Mouse (Mus musculus) cortical plate, adult 2 months (tissue): Measurements from ENCODE around the gene C2cd2l. TPM values are rescaled to one million over a fixed set of nuclear protein-coding genes. Genes with fewer than 3 reads are reported as not detected.
"Not testable (repeated sequence)": the region's sequence is repeated elsewhere in the genome, so short reads cannot be mapped to it uniquely, and the experiment has no call there.

Experiments
- H3K27ac ChIP-seq: fragments of 200-500 bp; 2 replicates; pipeline ENCODE4 v1.5.1; 2012; ENCODE audit warnings: low read length, control low read depth, inconsistent platforms; ENCODE audit not compliant: insufficient read depth
- H3K4me1 ChIP-seq: fragments of 200-500 bp; 2 replicates; pipeline ENCODE4 v1.6.1; 2011; ENCODE audit warnings: low read length; ENCODE audit not compliant: control insufficient read depth, insufficient read depth
- H3K4me3 ChIP-seq: fragments of 200-500 bp; 2 replicates; pipeline ENCODE4 v1.5.1; 2011; ENCODE audit warnings: mild to moderate bottlenecking, low read length, control low read depth; ENCODE audit not compliant: insufficient read depth
- CTCF ChIP-seq: fragments of 200-500 bp; IDR thresholded peaks from 2 replicates; pipeline ENCODE4 v1.5.1; 2011; ENCODE audit warnings: mild to moderate bottlenecking, control low read depth, low read length; ENCODE audit not compliant: insufficient read depth; ENCODE audit errors: extremely low read depth
- POLR2A ChIP-seq: fragments of 200-500 bp; IDR thresholded peaks from 2 replicates; pipeline ENCODE4 v1.6.1; 2011; ENCODE audit warnings: mild to moderate bottlenecking, low read length, control low read depth; ENCODE audit not compliant: insufficient read depth; ENCODE audit errors: extremely low read depth
- polyA plus RNA-seq: library from polyadenylated mRNA; depleted of rRNA; stranded (reverse); fragments of >200 nt; gene quantifications from 2 replicates; pipeline ENCODE4 v1.2.3, GENCODE M21; 2012

C2cd2l gene
- polyA plus RNA-seq, 1 experiment = 213 TPM

- H3K4me1 ChIP-seq = peaks cover 9% of the 10 kb centered on the region
- no peak overlapping the region for H3K4me3 ChIP-seq
- no peak overlapping the region for H3K27ac ChIP-seq
- TF ChIP-seq POLR2A = no peak
- TF ChIP-seq CTCF = no peak
These were observed 5.9 kb downstream of the C2cd2l start for GRCm38 (mm10) chr9:44314257-44314547.

DNA sequence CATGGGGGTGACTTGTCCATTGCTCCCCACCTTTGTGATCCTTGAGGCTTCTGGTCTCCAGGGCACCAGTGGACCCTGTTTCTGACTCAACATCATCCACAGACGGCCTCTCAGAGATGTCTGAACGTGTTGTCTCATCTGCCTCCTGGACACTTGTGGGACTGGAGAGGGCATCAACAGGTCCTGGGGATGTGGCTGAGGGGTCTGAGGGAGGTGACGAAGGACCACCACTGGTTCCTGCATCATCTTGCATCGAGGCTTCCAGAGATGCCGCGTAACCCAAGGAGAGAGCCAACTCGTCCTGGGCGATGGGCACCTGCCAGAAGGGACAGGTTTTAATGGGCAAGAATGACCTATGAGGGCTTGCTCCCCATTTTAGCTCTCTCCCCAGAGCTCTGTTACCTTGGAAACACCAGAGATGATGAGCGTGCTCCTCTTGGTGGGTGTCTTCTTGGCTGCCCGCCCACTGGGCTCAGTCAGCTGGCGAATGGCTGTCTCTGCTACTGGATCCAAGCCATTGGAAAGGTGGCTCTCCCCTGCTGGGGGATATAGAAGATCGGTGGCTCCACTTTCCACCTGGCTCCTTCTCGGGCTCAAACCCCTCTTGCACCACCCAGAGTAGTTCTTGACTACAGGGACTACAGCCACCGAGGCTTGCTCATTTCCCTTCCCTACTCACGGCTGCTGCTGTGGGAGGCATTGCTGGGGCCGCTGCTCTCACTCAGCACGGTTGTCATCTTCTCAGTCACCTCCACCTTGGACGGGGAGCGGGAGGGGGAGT is 6.4 kb downstream of the C2cd2l start:
- H3K4me1 ChIP-seq = peaks cover 9% of the 10 kb centered on the region
- H3K4me3 ChIP-seq = no peak overlapping the region
- peak overlapping the region; percentile 66 for H3K27ac ChIP-seq
- TF ChIP-seq POLR2A (no peak), CTCF (no peak)

- TF ChIP-seq POLR2A = no peak
- TF ChIP-seq CTCF = no peak
- H3K27ac ChIP-seq = peak overlapping the region; percentile 43
- H3K4me1 ChIP-seq = peaks cover 5% of the 10 kb centered on the region
- no peak overlapping the region for H3K4me3 ChIP-seq
These were observed 8.7 kb downstream of the C2cd2l start for GRCm38 (mm10) chr9:44311136-44312134.

- TF ChIP-seq POLR2A (no peak), CTCF (no peak)
- Histone ChIP-seq H3K4me3 (no peak overlapping the region), H3K27ac (peak overlapping the region; percentile 43), H3K4me1 (peaks cover 5% of the 10 kb centered on the region)
These were observed 9.3 kb downstream of the C2cd2l start for GRCm38 (mm10) chr9:44310750-44311135.

DNA sequence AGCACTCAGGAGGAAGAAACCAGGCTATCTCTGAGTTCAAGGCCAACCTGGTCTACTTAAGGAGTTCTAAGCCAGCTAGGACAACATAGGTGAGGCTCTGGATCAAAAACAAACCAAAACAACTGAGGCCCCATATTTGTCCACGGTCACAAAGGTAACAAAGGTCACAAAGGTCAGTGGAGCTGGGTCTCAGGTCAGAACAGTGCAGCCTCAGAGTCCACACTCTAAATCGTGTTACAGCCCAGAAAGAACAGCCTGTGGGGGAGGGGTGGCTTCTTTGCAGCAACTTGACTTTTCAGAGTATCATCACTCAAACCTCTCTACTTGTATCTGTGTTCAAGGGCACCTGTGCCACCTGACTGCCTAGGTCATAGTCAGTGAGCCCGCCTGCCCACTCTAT is 10.3 kb downstream of the C2cd2l start:
- Histone ChIP-seq H3K27ac (no peak overlapping the region), H3K4me1 (peaks cover 5% of the 10 kb centered on the region), H3K4me3 (no peak overlapping the region)
- TF ChIP-seq POLR2A (no peak), CTCF (no peak)

DNA sequence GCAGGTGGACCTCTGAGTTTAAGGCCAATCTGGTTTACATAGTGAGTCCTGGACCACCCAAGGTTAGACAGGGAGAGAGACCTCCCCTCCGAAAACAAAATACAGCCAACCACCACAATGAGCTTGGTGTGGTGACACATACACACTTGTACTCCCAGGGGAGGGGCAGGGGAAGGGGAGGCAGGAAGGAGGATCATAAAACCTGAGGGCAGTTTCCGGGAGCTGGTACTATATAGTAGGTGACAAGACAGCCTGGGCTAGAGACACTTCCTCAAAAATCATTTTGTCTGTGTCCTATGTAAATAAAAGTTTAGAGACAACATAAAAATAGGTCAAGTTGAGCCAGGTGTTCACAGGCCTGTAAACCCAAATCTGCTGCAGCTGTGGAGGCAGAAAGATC is 12.8 kb downstream of the C2cd2l start:
- no peak for TF ChIP-seq CTCF
- no peak for TF ChIP-seq POLR2A
- H3K4me1 ChIP-seq = no peaks in the 10 kb centered on the region
- H3K4me3 ChIP-seq = no peak overlapping the region
- no peak overlapping the region for H3K27ac ChIP-seq

DNA sequence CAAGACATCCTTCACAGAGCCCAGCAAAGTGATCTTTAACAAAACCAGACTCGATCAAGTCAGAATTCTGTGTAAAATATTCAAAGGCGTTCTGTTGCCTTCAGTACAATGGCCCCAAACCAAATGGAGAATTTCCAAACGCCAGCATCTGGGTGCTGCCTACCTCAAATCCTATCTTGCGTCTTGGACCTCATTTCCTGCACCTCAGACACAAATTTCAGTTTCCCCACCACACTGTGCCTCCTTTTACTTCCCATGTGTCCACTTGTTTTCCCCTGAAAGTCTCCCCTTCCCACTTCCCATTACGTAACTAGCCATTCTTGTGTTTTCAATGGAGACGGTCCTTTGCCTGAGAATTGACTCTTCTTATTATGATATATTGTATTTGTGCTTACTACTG is 13.6 kb downstream of the C2cd2l start:
- no peak overlapping the region for H3K27ac ChIP-seq
- TF ChIP-seq POLR2A (no peak), CTCF (no peak)
- no peak overlapping the region for H3K4me3 ChIP-seq
- no peaks in the 10 kb centered on the region for H3K4me1 ChIP-seq

GRCm38 (mm10) chr9:44305466-44306079 is 14.5 kb downstream of the C2cd2l start, which contains the start of gene Hinfp:
Hinfp (minus strand) TSS chr9:44305671.
- Histone ChIP-seq H3K27ac (0 out of 2 replicates have a peak within 1 kb of the TSS, but pooled peaks have one; percentile 5), H3K4me1 (no peaks in the 10 kb centered on the region), H3K4me3 (peak within 1 kb of the TSS; percentile 77)
- no peak for TF ChIP-seq CTCF
- peak; percentile 95 for TF ChIP-seq POLR2A

GRCm38 (mm10) chr9:44300001-44300400 is 20.1 kb downstream of the C2cd2l start:
- H3K4me3 ChIP-seq, H3K27ac ChIP-seq, H3K4me1 ChIP-seq: not testable (repeated sequence)
